Mouse (Mus musculus) cerebellum, adult 11 months (tissue): ENCODE data around the gene Insm1.

Experiments used
- DNase-seq: peaks from one replicate; pipeline ENCODE4 v3.0.0; 2022

The Insm1 gene

GRCm38 (mm10) chr2:146225818-146226217, 4.1 kb downstream of the Insm1 start:
- DNase-seq: no peak

DNA sequence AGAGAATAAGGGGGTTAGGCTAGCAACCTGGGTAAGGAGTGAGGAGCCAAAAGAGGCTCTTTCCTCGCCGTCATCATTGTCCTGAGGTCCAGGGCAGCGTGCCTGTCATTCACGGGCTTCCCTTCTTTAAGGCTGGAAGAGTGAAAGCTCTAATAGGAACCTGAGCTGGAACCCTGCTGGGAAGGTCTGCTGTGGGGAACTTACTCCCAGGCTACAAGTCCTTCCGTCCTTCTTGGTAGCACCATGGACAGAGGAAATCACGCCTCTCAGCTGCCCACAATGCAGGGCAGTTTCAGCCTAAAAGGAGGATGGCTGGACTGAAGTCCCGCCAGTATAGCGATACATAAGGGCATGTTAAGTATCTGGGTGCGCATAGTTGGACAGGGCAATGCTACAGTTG, 4.8 kb downstream of the Insm1 start:
- no peak for DNase-seq

DNA sequence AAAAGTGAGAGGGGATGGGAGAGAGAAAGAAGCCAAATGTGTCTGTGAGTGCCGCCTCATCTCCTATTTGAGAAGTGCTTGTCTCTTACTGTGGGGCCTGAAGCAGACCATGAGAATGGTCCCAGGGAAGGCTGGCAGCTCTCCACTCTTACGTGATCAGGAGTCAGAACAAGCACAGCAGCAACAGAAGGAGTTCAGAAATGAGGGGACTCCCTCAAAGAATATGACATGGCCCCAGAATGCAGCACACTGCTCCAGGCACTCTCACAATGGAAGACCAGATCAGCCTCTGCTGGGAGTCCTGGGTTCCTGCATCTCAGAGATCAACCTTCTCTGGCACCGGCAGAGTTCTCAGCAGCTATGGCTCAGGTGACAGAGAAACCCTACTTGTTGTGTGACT, 5.9 kb downstream of the Insm1 start:
- DNase-seq: no peak

DNA sequence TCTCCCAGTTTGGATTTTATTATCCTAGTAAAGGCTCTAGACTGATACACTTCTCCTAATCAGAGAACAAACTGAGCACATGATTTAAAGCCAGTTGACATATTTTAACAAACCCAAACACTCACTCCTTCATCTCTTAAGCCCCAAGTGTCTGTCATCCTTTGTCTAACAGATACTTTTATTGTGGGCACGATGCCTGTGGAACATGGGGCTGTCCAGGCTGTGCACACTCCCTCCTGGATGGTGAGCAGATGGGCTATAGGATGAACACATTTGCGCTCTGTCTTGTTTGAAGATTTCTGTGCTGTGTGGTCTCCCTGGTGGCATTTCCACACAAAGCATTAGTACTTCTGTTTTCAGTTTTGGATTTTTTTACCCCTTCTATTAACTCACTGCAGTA, 6.7 kb downstream of the Insm1 start:
- no peak for DNase-seq

GRCm38 (mm10) chr2:146231485-146231884, 9.8 kb downstream of the Insm1 start:
- DNase-seq: no peak

DNA sequence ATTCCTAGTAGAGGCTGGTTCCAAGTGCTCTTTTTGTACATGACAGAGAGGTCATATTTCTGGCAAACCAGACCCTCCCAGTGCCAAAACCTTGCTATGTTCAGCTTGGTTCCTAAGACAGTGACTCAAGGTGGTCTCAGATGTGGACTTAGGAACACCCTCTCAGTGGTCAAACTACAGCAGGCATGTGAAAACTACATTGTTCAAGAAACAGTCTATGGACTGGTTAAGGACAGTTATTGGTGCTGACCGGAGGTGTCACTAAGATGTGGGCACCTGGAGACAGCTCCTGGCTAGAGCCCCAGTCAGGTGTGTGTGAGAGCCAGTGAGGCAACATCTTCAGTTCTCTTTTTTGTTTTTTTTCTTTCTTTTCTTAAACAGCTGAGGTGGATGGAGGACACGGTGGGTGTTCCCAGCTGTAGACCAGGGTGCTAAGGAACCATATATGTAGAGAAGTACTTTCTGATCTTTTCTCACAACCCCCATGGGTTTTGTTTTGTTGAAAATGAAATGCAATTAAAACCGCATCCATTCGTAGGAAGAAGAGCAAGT, 17.6 kb downstream of the Insm1 start:
- DNase-seq: no peak

- DNase-seq: no peak
Observed at GRCm38 (mm10) chr2:146244049-146244448, 22.3 kb downstream of the Insm1 start.

- no peak for DNase-seq
Observed at GRCm38 (mm10) chr2:146245401-146245800, 23.7 kb downstream of the Insm1 start.

DNA sequence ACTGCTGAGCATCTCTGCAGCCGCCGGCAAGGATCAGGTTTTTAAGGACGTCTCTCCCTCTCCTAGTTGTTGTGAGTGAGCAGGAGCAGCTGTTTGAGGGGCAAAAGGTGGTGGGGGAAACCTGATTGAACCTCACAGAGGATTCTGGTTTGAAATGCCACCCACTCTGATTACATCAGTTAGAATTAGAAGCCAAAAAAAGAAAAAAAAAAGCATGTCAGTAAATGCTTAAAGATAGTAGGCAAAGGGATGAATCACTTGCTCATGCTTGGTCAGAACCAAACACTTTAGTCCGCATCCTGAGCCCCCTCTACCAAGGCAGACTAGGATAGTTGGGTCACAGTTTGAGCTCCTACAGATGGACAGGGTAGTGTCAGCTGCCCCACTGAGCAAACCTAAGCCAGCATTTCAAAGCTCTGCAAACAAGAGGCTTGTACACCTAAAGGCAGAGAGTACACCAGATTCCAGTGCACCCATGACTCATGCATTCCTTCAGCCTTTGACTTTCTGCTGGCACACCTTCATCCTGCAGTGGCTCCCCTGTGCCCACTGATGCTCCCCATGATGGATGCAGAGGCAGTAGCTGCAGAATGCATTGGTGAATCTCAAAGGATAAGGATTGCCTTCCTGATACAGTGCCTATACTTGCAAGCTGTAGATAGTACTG, 24.8 kb downstream of the Insm1 start:
- no peak for DNase-seq

- DNase-seq: no peak
Observed at GRCm38 (mm10) chr2:146247576-146247975, 25.9 kb downstream of the Insm1 start.

- no peak for DNase-seq
Observed at GRCm38 (mm10) chr2:146249033-146249432, 27.3 kb downstream of the Insm1 start.

- no peak for DNase-seq
Observed at GRCm38 (mm10) chr2:146250236-146250904, 28.6 kb downstream of the Insm1 start.

- DNase-seq: no peak
Observed at GRCm38 (mm10) chr2:146254387-146254786, 32.7 kb downstream of the Insm1 start.

DNA sequence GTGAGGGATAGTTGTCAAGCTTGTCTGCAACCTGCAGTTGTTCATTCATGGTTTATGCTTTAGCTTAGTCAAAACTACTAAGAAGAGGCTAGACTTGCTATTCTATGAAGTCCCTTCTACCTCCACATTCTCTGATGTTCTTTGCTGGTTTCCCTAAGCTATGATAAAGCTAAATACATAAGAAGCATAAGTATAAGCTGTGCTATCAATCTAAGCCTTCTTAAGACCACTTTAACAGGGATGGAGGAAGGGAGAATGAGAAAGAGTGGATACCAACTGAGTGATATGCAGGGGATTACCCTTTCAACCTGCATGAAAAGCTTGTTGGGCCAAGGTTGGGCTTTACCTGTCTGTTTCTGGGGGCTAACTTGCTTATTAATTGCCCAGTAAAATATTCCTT, 33.9 kb downstream of the Insm1 start:
- DNase-seq: no peak

DNA sequence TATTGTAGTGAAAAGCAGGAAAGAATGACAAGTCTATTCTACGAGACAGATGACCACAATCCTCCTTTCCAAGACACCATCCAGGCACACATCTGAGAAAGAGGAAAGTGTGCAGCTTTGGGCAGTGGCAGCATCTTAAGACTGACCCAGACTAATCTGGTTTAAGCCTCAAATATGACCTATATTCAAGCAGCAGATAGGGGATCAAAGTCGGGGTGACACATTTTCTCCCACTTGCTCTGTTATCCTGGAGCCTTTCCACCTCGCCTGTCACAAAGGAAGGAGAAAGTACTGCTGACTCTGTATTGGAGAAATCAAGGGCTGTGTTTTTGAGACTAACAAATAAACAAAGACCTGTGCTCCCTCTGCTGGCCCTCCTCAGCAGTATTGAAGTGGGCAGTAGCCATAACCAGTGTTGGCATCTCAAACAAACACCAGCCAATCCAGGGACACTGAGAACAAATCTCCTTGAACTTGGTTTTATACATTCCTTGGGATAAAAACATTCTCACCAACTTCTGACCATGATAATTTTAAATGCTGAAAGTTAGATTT, 34.7 kb downstream of the Insm1 start:
- DNase-seq: no peak

DNA sequence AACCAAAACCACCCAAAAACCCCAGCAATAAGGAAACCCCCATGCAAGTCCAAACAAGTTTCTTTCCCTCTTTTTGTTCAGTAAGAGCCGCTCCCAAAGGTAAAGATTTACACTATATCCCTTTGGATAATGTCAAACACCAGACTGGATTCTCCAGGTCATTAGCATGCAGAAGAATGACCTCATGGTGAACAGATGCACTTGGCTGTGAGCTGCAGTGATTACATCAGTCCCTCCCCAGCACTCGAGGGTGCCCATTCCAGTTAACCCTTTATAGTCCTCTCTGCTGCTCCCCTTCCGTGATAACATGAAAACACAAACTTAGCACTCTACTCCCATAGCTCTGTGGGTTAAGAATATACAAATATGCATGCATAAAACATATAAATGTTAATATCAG, 35.3 kb downstream of the Insm1 start:
- no peak for DNase-seq

DNA sequence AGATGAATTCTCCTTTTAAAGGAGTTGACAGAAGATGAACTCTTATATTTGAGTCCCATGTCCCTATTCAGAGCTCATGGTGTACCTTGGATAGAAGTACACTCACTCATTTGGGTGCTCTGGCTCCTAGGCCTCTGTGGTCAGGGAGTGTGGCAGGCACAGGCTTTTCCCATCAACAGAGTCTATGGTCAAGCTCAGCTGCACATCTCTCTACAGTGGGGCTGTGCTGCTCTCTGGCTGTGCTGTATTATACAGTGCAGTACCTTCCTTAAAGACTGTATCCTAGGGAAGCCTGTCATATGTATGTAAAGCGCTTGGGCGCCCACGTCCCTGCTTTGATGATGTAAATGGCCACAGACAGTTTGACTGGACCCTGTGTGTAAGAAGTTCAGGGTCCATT, 35.9 kb downstream of the Insm1 start:
- no peak for DNase-seq

DNA sequence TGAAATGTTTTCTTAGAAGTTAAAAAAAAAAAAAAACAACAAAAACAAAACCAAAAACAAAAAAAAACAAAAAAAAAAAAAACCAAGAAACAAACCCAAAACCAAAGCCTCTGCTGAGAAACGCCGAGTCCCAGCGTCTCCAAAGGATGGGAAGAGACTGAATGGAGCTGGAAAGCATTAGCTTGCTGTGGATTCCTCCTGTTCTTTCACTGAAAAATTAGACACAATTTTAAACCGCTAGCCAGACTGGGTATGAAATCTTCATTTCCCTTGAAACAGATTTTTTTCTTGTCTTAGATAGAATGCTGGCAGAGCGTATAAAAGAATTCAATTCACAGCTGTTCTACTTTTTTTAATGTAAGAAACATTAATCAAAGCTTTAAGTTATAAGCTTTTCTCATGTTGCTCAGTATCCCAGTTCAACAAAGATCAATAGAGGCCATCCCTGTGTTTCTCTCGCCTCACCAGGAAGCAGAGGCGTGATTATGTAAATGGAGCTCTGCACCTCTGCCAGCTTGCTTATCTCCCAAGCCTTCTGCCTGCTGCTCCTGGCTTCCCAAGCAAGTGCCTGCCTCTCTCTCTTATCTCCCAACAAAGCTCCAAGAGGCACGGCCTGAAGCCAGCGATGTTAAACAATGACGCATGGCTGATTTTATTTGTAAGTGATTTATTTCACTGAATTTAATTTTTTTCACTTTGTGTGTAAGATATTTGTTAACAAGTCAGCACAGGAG, 37.2 kb downstream of the Insm1 start:
- no peak for DNase-seq

GRCm38 (mm10) chr2:146259787-146260560, 38.3 kb downstream of the Insm1 start:
- no peak for DNase-seq

GRCm38 (mm10) chr2:146261146-146261545, 39.4 kb downstream of the Insm1 start:
- no peak for DNase-seq

DNA sequence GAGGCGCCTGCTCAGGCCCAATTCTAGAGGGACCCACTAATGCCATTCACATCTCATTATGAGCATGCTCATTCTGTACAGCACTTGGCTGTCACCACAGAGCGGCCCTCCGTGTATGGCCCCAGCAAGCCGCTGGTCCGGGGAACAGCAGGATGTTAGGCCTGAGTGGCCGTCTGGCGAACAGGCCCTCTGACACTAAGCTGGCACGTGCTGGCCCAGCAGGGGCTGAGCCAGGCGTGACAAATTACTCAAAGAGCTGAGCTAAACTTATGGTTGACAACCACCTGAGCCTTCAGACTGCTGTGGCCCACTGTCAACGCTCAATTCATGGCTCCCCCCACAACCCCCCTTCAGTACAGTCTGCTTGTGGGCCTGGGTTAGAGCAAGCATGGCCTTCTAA, 40.5 kb downstream of the Insm1 start:
- no peak for DNase-seq

- no peak for DNase-seq
Observed at GRCm38 (mm10) chr2:146262966-146263365, 41.2 kb downstream of the Insm1 start.

DNA sequence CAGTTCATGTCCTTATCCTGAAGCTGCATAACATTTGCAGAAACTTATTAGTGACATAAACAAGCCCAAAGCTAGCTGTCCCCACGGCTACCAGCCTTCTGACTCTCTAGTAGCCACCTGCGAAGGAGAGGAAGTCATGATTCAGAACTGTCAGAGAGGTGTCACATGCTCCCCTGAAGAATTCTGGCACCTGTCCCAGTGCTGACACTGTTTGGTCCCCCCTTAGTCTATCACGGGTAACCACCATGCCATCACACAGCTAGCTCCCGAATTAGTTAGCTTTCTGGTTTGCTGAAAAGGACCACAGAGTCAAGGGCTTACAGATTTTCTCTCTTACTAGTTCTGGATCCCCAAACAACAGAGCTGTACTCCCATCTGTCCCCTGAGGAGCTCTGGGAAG, 43.3 kb downstream of the Insm1 start:
- DNase-seq: no peak
